ENCODE assay signal across 26 mouse cellular contexts in genomic region chr9:53835039-53835438, GRCm38 (mm10). TPM values are rescaled to one million over a fixed set of nuclear protein-coding genes. Genes with fewer than 3 reads are reported as not detected.
"Had no signal": no experiment of that assay in that cellular context is flagged by ENCODE, and none has a peak within 500 bp of the region (broad histone marks: within the 10 kb centered on the region; RNA-seq: fewer than 3 reads in every experiment).

No protein-coding gene starts in this region.

- ATAC-seq: liver, embryonic 12.5 days; midbrain, embryonic 13.5 days had no signal

- DNase-seq: kidney, adult 9 months; kidney, postnatal 14 days; kidney, postnatal 4 days; left cerebral cortex, postnatal 4 days; liver; lung, adult 18-20 months; lung, postnatal 10 days; lung, postnatal 36 days; right cerebral cortex, adult 18-20 months; right cerebral cortex, postnatal 14 days; thymus, adult 18-20 months; thymus, postnatal 14 days; thymus, postnatal 4 days had no signal

- H3K27ac ChIP-seq: limb, embryonic 13.5 days; liver, embryonic 12.5 days; liver, embryonic 15.5 days; lung, embryonic 15.5 days; midbrain, embryonic 10.5 days; midbrain, embryonic 13.5 days; neural tube, embryonic 12.5 days; neural tube, embryonic 15.5 days had no signal

- H3K27me3 ChIP-seq: limb, embryonic 13.5 days; liver, embryonic 12.5 days; liver, embryonic 15.5 days; lung, embryonic 15.5 days; midbrain, embryonic 13.5 days; neural tube, embryonic 12.5 days; neural tube, embryonic 15.5 days had no signal

- H3K9me3 ChIP-seq: limb, embryonic 13.5 days; liver, embryonic 12.5 days; liver, embryonic 15.5 days; lung, embryonic 15.5 days; megakaryocyte, embryonic 14.5 days; midbrain, embryonic 10.5 days; midbrain, embryonic 13.5 days; neural tube, embryonic 12.5 days; neural tube, embryonic 15.5 days had no signal

- H3K36me3 ChIP-seq: limb, embryonic 13.5 days; liver, embryonic 12.5 days; liver, embryonic 15.5 days; lung, embryonic 15.5 days; midbrain, embryonic 10.5 days; midbrain, embryonic 13.5 days; neural tube, embryonic 12.5 days; neural tube, embryonic 15.5 days had no signal

- H3K4me3 ChIP-seq: limb, embryonic 13.5 days; liver, embryonic 12.5 days; liver, embryonic 15.5 days; lung, embryonic 15.5 days; megakaryocyte, embryonic 14.5 days; midbrain, embryonic 10.5 days; midbrain, embryonic 13.5 days; neural tube, embryonic 12.5 days; neural tube, embryonic 15.5 days had no signal

- H3K4me2 ChIP-seq: limb, embryonic 13.5 days; liver, embryonic 12.5 days; liver, embryonic 15.5 days; lung, embryonic 15.5 days; midbrain, embryonic 13.5 days; neural tube, embryonic 12.5 days; neural tube, embryonic 15.5 days had no signal

- H3K4me1 ChIP-seq: limb, embryonic 13.5 days; liver, embryonic 12.5 days; liver, embryonic 15.5 days; lung, embryonic 15.5 days; midbrain, embryonic 10.5 days; midbrain, embryonic 13.5 days; neural tube, embryonic 12.5 days; neural tube, embryonic 15.5 days had no signal

- H3K9ac ChIP-seq: limb, embryonic 13.5 days; liver, embryonic 12.5 days; liver, embryonic 15.5 days; lung, embryonic 15.5 days; midbrain, embryonic 13.5 days; neural tube, embryonic 12.5 days; neural tube, embryonic 15.5 days had no signal

RNA-seq across cellular contexts. Expression of gene Sln, which starts 14.9 kb away (rescaled TPM):
- total RNA-seq: layer of hippocampus, adult 18-20 months; left cerebral cortex, postnatal 14 days; left cerebral cortex, postnatal 4 days; midbrain, postnatal 0 days had no signal
- polyA plus RNA-seq: midbrain, embryonic 10.5 days; small intestine, adult 2 months had no signal
